Mouse (Mus musculus) R1 (cell line): Measurements from ENCODE around the gene Hmga1.

ENCODE experiments used
- DNase-seq: peaks from one replicate; pipeline ENCODE4 v3.0.0-alpha.2; 2018; ENCODE audit warnings: low read depth, low spot score

Hmga1 gene

DNA sequence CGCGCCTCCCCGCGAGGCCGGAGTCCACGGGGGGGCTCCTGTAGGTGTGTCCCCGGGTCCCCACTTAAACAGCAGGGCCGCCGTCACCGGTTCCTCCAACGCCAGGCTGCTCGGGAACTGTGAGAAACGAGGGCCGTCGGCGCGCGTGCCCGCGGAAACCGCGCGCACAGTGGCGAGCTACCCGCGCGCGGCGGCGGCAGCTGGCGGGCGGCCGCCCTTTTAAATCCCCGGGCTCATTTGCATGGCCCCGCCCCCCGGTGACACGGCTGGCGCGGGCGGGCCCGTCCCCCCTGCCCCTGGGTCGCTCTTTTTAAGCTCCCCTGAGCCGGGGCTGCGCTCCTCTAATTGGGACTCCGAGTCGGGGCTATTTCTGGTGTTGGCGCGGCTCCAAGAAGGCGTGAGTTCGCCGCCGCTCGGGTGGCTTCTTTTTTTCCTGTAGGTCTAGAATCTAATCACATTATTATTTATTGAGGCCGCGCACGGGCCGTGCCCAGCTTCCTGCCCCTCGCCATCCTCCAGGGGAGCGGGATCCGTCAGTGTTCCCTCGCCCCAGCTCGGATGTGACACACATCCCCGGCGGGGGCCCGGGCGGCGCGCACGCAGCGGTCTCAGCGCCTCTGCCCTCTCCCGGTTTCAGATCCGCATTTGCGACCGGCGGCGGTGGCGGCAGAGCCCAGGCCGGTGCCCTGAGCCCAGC is at the start of gene Hmga1:
TSS of gene Hmga1 (plus strand) at position 183 of the 697 bp plus-strand sequence.
- peak; percentile 93 for DNase-seq

DNA sequence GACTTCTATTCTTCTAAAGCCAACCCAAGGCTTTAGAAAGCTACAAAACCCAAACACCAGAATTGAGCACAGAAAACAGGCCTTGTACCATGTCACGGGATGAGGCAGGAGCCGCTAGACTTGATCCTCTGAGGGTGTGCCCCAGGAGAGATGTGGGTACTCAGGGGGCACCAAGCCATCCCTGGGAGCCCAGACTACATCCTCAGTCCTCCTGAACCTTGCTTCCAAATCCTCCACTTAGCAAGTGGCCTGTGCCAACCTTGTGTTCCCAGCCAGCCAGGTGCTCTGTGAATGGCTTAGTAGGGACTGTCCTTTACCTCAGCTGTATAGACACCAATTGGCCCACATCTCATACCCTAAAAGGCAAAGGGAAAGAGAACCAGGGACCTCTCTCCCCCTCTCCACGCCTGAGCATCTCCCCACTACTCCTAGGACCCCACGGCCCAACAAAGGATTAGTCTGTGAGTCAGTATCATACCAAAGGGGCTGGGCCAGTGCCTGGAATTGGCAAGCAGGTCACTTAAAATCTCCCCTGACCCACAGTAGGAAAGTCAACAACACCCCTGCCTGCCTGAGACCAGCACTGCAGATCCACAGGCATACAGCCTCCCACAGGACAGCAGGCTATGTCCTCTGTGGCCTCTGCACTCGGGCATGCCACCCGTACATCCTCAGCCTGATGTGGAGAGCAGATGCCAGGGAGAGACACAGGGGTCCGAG is 49.3 kb upstream of the Hmga1 start:
- DNase-seq, result no peak

DNA sequence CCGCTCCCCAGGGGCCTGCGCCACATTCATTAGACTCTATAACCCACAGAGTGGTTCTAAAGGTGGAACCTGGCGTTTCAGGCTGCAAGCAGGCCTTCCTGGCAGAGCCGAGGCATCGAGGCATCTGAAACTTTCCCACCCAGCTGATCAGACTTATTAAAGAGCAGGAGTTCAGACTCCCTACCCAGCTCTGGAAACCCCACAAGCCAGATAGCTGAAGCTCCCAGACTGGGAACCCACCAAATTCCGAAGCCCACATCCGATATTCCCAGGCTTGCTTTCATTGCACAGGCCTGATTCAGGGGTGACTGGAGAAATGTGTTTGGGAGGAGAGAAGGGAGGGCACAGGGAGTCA is 48.7 kb upstream of the Hmga1 start:
- no peak for DNase-seq

DNA sequence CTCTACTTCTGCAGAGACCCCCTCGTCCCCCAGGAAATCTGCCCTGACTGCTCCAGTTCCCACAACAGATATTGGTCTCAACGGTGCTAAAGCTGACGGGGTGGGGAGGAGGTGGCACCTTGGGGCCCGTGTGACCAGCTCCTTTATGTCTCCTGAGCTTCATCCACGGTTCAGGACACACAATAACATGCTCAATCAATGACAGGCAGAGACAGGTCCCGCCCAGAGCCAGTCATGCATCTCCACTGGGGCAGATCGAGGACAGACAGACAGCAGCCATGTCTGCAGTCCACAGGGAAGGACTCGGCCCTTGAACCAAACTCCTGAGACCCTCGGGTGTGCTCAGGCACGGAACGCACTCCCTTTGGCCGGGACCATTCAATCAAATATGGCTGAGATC is 48.3 kb upstream of the Hmga1 start:
- DNase-seq, result no peak

DNA sequence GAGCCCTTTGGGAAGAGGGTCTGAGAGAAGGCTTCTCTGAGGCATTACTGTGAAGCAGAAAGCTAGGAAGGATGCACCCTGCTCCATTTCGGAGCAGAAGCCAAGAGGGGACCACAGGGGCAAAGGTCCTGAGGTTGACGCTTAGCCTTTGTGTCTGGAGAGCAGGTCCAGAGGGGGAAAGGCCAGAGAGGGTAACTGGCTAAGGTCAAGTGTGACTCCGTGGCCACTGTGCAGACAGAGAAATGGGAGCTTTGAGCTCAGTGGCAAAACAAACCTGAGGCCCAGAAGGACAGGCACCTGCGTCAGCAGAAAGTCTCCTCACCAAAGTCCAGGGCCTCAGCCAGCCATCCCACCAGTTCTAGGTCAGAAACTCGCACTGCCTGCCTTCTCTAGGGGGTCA is 47.8 kb upstream of the Hmga1 start:
- DNase-seq, result no peak

DNA sequence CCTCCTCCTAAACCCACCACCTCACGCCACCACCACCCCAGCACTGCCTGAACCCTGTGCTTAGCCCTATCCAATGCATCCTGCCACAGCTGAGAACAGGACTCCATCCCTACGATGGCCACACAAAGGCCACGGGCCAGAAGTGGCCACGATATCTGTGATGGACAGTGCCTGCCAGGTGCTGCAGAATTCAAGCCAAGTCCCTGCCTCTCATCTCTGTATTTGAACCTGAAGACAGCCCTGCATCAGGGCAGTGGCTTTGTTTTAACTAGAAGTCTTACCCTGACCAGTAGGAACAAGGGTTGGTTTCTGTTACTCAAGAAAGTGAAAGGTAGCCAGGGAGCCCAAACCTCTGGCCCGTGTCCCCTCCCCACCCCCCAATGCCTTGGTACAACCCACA is 47.2 kb upstream of the Hmga1 start:
- DNase-seq, result no peak

DNA sequence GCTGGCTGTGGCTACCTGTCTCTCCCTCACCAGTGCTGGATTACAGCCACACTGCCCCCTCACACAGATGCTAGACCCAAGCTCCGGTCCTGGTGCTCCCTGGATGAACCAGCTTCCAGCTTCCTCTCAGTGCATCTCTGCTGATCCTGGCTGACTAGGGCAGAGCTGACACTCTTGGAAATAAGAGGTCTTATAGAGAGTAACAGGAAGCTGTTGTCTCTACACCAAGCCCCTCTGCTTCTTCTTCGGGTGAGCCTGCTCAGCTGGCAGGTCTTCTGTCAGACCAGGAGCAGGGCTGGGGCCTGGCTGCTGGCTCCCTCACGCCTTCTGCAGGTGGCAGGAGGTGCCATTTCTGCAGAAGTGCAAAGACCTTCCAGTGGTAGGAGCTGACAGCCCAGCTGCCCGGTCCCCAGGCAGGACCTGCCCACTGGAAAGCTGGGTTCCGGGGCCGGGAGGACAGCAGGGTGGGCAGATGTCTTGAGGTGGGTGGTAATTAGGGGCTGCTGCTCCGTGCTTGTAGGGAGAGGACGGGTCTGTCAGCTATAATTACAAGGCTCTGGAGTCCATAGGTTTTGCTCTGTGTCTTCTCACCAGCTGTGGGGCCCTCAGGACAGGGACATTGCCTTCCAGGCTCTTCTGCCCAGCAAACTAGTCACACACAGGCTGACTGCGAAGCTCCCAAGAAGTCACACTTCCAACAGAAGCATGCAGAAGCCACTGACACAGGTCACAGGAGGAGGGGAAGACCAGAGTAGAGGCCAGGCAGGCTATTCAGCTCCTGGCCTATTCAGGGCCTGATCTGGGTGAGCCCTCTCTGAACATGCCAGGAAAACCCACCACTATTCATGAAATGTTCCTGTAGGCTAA is 45.8 kb upstream of the Hmga1 start:
- no peak for DNase-seq

DNA sequence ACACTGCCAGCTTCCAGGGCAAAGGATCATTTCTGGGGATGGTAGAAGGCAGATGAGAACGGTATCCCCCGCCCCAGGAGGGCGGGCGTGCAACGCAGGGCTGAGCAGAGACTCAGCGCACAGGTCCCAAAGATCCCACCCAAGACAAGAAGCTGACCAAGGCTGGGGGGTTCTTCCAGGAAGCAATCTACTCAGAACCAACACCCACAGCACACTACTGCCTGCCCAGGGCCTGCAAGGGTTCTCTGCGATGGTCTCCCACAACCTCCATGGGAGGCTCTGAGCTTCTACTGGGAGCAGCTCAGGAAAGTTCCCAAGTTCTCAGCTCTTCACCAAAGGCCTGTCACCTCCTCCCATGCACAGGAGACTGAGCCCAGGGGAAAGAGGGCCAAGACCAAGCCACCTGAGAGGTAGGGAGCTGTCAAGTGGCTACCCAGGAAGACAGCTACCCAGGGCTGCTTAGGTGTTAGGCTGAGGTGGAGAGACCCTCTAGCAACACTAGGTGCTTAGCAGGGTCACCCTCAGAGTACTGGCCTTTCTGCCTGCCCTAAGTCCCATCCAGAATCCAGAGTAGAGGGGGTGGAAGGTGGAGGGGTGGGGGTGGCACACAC is 45.1 kb upstream of the Hmga1 start:
- DNase-seq, result no peak

DNA sequence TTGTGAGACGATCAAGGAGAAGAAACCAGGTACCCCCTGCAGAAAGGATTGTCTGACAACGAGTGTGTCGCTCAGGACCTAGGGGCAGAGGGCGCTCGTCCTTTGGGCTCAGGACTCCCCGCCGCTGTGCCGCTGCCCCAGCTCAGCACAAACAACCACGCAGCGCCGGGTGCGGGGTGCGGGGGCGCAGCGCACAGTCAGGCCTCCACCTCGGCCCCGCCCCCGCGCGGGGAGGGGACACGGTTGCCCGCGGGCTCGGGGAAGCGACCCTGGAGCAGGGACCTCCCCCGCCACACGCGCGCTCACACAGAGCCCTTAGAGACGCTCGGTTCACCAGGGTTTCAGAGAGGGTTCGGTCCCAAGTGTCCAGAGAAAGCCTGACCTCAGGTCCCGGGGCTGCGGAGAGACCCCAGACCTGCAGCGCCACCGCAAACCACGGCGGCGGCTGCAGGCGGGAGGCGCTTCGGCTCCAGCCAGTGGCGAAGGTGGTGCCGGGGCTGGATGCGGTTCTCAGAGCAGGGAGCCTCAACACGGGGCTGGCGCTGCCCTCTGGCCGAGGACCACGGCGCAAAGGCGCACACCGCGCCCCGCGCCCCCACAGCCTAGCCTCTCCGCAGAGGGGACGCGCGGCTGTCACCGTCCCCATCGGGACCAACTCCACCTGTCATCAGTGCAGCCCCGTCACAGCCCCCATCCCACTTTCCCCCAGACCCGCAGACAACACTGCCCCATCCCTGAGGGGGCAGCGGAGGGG is 44.3 kb upstream of the Hmga1 start:
- DNase-seq, result peak; percentile 34

DNA sequence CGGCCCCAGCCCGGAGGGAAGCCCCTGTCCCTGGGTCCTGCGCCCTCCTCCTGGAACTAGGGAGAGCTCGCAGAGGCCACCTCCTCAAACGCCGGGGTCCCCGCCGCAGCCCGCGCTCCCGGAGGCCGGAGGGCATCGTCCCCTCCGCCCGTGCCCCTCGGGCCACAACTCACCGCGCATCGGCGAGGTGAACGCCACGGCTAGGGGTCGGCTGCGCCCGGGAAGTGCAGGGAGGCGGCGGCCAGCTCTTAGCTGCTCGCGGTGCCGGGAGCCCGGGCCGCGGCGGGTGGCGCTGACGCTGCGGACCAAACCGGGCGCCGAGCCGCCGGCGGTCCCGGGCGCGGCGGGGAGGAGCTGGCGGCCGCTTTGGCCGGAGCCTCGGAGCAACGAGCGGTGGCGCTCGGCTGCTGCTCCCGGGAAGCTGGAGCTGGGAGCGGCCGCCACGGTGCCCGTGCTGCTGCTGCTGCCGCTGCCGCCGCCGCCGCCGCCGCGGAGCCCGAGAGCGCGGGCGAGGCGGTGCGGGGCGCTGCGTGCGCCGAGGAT is 43.6 kb upstream of the Hmga1 start:
- DNase-seq, result no peak

DNA sequence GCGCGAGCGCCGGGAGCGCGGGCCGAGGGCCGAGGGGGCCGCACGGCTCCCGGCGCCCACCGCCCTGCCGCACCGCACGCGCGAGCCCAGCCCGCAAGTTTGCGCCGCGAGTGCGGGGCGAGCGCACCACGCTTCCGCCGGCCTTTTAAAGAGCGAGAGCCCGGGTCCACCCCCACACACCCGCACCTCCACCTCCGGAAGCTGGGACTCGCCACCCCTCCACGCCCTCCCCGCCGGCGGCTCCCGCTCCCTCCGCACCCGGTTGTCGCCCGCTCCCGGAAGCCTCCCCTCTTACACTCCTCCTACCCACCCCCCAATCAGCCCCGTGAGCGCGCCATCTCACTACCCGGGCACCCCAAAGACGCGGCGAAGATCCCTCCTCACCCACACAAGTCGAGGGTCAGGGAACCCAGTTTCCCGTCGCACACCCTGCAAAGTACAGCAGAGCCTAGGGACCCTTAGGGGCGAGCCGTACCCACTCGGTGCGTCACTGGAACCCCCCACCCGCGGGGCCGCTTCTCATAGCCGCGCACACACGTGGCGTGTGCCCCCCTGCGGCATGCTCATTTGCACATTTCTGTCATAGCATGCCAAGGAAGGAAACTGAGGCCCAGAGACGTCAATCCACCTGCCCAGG is 42.9 kb upstream of the Hmga1 start:
- peak; percentile 32 for DNase-seq

DNA sequence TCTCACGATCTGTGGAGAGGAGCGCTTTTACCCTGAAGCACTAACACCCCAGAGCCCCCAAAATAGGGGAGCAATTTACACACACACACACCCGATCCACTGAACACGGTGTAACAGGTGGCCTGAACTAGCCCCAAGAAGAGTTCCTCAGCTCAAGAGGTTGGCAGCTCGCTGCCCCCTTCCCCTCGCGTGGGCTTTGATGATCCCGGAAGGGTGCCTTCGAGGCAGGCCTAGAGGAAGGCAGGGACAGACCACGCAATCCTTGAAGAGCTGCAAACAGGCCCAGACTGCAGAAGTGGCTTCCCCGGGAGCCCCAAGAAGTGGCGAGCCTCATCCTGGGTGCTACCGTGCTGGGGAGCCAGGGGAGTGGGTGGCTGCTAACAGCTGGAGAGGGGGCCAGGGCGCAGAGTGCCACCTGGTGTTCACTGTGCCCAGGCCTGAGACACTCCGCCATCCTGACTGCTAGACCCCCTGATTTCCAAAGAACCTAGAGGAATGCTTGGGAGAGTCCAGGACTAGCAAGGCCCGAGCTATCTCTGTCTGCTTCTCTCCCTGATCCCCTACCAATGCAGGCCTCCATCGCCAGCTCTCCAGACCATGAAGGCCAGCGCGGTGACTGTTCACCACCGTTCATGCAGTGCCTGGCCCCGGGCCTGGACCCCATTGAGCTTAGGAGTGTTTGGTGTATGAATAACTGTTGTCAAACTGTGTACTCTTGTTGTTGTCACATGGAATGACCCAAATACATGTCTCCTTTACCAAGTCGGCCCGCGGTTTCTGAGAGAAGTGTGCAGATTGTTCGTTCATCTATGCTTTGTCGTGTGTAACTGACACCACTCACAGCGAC is 42.2 kb upstream of the Hmga1 start:
- DNase-seq, result no peak

DNA sequence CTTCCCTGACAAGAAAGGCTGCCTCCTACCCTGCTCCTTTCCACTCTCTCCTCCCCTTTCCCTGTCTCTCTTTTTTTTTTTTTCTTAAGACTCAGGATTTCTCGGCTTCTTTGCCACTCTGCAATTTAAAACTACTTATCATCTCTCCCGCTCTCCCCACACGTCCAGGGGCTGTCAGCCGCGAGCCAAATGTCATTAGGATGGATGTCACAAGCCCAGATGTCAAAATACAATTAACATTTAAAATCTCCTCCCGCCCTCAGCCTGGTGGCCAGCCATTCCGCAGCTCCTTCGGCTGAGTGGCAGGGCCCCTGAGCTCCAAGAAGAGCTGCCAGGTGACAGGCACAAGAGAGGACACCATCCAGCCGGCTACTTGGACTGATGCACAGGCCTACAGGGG is 38.0 kb upstream of the Hmga1 start:
- DNase-seq, result no peak

DNA sequence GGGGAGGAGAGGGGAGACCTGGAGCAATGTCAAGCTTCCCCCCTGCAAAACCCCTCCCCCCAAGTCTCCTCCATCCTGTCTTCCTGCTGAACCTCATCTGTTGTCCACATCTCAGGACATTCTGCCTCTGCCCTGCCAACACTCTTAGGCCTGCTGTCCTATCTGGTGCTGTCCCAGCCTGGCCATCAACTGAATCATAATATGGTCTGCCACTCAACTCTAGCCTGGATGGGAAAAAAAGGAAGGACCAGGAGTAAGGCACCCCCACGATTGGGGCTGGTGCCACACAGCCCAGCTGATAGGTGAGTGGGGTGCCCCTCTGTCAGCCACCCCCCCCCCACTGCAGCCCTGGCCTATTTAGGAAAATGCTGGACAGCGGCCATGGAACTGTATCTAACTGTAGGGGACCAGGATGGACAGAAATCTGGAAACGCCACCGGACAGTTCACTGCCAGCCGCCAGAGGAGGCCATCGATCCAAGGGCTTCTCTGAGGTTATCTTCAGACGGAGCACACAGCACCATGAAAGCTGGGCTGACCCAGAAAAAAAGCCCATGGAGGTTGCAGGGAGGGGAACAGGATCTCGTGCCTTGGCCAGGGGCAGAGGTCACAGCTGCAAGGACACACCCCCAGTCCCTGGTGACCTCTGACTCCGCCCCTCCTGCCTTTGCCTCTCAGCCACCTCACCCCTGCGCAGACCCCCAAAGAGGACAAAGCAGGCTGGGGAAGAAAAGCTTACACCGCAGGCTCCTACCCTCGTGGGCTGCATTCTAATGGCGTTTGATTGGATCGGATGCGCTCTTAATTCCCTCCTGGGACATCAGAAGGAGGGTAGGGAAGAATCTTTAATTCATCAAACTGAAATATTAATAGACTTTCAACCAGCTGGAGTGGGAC is 37.3 kb upstream of the Hmga1 start:
- no peak for DNase-seq

DNA sequence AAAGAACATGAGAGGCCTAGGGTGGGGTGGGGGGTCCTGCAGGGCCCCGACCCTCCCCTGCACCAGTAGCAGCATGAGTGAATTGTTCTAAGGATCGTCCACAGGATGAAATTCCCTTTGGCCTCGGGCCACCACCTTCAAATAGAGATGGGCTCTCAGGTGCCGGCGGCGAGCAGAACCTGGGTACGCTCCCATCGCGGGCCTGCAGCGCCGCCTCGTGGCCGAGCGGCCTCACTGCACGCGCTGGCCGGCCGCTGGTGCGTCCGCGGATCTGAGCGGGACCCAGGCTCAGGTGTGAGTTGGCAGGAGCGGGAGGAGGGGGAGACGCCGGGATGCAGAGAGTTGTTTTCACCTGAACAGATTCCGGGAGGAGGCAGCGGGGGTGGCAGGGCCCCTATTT is 35.7 kb upstream of the Hmga1 start:
- DNase-seq, result peak; percentile 54

DNA sequence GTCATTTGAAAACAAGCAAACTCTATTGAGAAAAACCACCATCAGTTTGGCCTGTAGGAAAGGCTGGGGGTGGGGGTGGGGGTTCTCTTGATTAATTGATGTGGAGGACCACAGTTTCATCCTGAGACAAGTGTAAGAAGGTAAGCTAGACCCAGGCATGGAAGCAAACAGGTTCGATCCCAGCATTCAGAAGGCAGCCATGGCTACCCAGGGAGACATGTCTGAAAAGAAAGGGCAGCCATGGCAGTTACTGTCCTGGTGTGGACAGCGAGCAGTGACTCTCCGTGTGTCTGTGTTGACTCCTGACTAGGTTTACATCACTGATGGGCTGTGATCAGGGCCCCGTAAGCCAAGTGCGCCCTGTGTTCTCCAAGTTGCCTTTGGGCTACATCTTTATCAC is 35.0 kb upstream of the Hmga1 start, which contains the start of gene Grm4:
TSS of gene Grm4 (minus strand) at position 101 of the 400 bp plus-strand sequence.
- no peak for DNase-seq

DNA sequence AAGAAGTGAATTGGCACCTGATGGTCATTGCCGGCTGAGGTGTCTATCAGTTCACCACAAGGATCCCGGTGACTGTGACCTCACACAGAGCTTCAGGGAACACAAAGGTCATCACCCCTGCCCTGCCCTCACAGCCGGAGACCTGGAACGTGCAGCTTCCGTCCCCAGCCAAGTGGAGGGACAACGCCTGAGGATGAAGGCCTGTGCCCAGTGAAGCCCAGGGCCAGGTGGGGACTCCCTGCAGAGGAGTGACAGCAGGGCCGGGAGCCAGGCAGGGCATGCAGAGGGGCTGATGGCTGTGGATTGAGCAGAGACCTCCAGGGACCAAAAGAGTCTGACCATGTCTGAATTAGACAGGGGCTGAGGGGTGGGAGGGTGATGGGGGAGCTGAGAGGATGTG is 33.2 kb upstream of the Hmga1 start:
- no peak for DNase-seq

DNA sequence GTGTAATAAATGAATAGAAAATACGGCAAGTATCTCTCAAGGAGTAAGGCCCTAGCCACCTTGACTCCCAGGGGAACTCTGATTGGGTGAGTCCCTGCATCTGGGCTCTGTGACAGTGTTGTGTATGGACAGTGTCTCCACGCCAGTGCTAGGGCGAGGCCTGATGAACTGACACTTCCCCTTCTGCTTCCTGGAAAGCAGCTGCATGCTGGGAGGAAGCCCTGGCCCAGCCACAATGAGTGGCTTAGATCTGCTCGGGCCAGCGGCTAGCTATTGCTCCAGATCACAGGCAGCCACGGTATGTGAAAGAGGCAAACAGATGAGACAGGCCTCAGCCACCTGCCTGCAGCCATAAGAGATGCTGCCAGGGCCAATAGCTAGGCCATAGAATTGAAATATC is 29.1 kb upstream of the Hmga1 start:
- no peak for DNase-seq

DNA sequence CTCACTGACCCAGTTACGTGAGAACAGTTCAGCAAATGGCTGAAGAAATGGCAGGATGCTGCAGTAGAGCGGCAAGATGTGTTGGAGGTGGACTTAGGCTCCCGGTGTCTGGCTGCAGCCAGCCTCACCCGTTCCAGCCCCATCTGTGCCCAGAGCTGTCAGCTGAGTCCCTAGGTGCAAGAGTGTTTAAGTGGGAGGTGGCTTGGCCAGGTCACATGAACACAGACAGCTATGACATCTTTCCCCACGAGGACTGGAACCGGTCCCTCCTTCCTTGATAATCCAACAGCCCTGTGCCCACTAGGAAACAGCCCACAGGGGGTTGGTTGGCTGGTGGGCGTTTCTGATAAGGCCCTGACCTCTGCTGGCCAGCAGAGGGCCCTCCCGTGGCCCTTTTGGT is 28.3 kb upstream of the Hmga1 start:
- no peak for DNase-seq
